Comparison of ENCODE assay signal across 29 mouse cellular contexts in the genomic region with DNA sequence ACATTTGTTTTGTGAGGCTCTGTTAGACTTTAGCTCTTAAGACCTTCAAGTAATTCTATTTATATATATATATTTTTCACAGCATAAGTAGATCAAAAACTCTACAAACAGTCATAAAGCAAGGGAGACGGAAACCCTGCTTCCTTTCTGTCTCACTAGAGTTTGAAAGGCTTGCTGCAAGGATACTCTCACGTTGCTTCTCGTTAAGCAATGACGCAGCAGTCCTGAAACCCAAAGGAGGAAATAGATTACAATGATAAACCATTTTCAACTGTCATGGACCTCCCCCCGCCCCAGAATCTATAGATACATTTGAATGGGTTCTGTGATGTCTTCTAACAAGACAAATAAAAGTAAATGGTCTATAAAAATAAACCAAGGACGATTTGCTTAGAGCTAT.
DNase-seq lines count a peak whose midpoint lies in the region; ATAC-seq and TF ChIP-seq lines count a peak whose summit lies in the region.
"Had no signal": no experiment of that assay in that cellular context is flagged by ENCODE, and none has a peak within 500 bp of the region (broad histone marks: within the 10 kb centered on the region; RNA-seq: fewer than 3 reads in every experiment).

No protein-coding gene starts in this region.

- no peaks in the 10 kb centered on the region for H3K27me3 ChIP-seq in MEL (ENCODE audit: control insufficient read depth in 1 of 2, insufficient read depth in 2 of 2, low read length in 2 of 2)
- no peaks in the 10 kb centered on the region for H3K27me3 ChIP-seq in heart, embryonic 10.5 days (ENCODE audit: insufficient read depth, poor library complexity, severe bottlenecking)
- H3K27me3 ChIP-seq: CH12.LX; embryonic facial prominence, embryonic 12.5 days; midbrain, embryonic 13.5 days had no signal

- H3K27ac ChIP-seq in MEL (ENCODE audit: control insufficient read depth, low read depth, low read length), result peak overlapping the region; percentile 79
- H3K27ac ChIP-seq in heart, embryonic 10.5 days, result no peak overlapping the region
- H3K27ac ChIP-seq: embryonic facial prominence, embryonic 12.5 days; liver, embryonic 14.5 days; midbrain, embryonic 13.5 days had no signal

- TF ChIP-seq EP300 in MEL (IDR thresholded peaks at IDR 0.05; ENCODE audit: low read depth in 1 of 2, low read length in 2 of 2), result peak; percentile 53 to 83; a peak in 3 of 4 replicates

- DNase-seq in thymus, postnatal 0 days (ENCODE audit: low spot score), result peak; percentile 4
- DNase-seq in thymus, postnatal 25 days, result no peak
- DNase-seq in MEL (ENCODE audit: low read depth, low spot score), result peak; percentile 81
- DNase-seq in naive thymus-derived CD4-positive, alpha-beta T cell, adult 2 months (ENCODE audit: low read depth), result peak; percentile 6
- no peak for DNase-seq in lung, postnatal 14 days
- no peak for DNase-seq in heart, embryonic 10.5 days (ENCODE audit: low spot score)
- DNase-seq: adrenal gland, postnatal 25 days; cerebellum, adult 8-10 months; cerebellum, postnatal 25 days; embryo, embryonic 11 days; gastrocnemius, postnatal 25 days; heart, adult 18-20 months; heart, postnatal 14 days; kidney, adult 9 months; kidney, postnatal 14 days; layer of hippocampus, adult 9-11 months; liver; lung, adult 2 months; retina, postnatal 1 day; right cerebral cortex, postnatal 14 days had no signal

- peak in 1 of 2 experiments; percentile 51; a peak in 1 of 4 replicates for TF ChIP-seq POLR2A in MEL (IDR thresholded peaks at IDR 0.05; ENCODE audit: control insufficient read depth in 1 of 2, insufficient read depth in 1 of 2, low read depth in 1 of 2, low read length in 2 of 2, poor library complexity in 1 of 2)

- H3K9me3 ChIP-seq in MEL (replicated peaks; ENCODE audit: insufficient read depth, low read length), result no peaks in the 10 kb centered on the region
- H3K9me3 ChIP-seq in heart, embryonic 10.5 days, result no peaks in the 10 kb centered on the region
- H3K9me3 ChIP-seq: embryonic facial prominence, embryonic 12.5 days; midbrain, embryonic 13.5 days had no signal

- no peaks in the 10 kb centered on the region for H3K79me2 ChIP-seq in MEL (ENCODE audit: control insufficient read depth, insufficient read depth, low read length, poor library complexity)

- peak; percentile 69 to 71; a peak in 3 of 4 replicates for ATAC-seq in hematopoietic stem cell, adult 5-6 weeks (replicated peaks in 1 of 2; ENCODE audit: insufficient read depth in 1 of 2, low FRiP score in 2 of 2, low TSS enrichment in 1 of 2, low read depth in 1 of 2, poor library complexity in 2 of 2, severe bottlenecking in 2 of 2)
- ATAC-seq in cerebellum, adult (ENCODE audit: insufficient number of reproducible peaks, low FRiP score, low TSS enrichment), result no peak
- ATAC-seq: forebrain, embryonic 14.5 days; hindbrain, embryonic 16.5 days; intestine, embryonic 16.5 days; midbrain, embryonic 13.5 days had no signal

- 75% methylated on average over 6 of the region's 6 CpGs for WGBS in heart, embryonic 10.5 days

- no peak for TF ChIP-seq RAD21 in MEL (IDR thresholded peaks at IDR 0.05; ENCODE audit: low read depth, low read length)

- peaks cover 0 to 11% of the 10 kb centered on the region in 2 experiments; a peak in 2 of 4 replicates for H3K36me3 ChIP-seq in MEL (ENCODE audit: control insufficient read depth in 1 of 2, insufficient read depth in 2 of 2, low read length in 2 of 2)
- no peaks in the 10 kb centered on the region for H3K36me3 ChIP-seq in heart, embryonic 10.5 days
- H3K36me3 ChIP-seq: embryonic facial prominence, embryonic 12.5 days; midbrain, embryonic 13.5 days had no signal

- H3K4me3 ChIP-seq in MEL (ENCODE audit: control insufficient read depth in 1 of 2, insufficient read depth in 1 of 2, low read depth in 2 of 2, low read length in 2 of 2), result peak overlapping the region; percentile 14 to 70; a peak in 3 of 4 replicates
- no peak overlapping the region for H3K4me3 ChIP-seq in heart, embryonic 10.5 days
- H3K4me3 ChIP-seq: embryonic facial prominence, embryonic 12.5 days; midbrain, embryonic 13.5 days had no signal

- H3K9ac ChIP-seq in MEL (ENCODE audit: control insufficient read depth, low read depth, low read length, poor library complexity, severe bottlenecking), result peak overlapping the region; percentile 45
- H3K9ac ChIP-seq: embryonic facial prominence, embryonic 12.5 days; liver, embryonic 14.5 days; midbrain, embryonic 13.5 days had no signal

- peaks cover 8 to 11% of the 10 kb centered on the region in 2 experiments for H3K4me1 ChIP-seq in MEL (ENCODE audit: control insufficient read depth in 1 of 2, insufficient read depth in 2 of 2, low read length in 2 of 2)
- H3K4me1 ChIP-seq in heart, embryonic 10.5 days, result no peaks in the 10 kb centered on the region
- H3K4me1 ChIP-seq: embryonic facial prominence, embryonic 12.5 days; midbrain, embryonic 13.5 days had no signal

- no peak for TF ChIP-seq CTCF in MEL (IDR thresholded peaks at IDR 0.05 in 2 of 3, conservative IDR thresholded peaks at IDR 0.05 in 1 of 3; ENCODE audit: control insufficient read depth in 1 of 3, insufficient read depth in 1 of 3, low read depth in 2 of 3, low read length in 3 of 3, poor library complexity in 1 of 3, severe bottlenecking in 1 of 3)

TF ChIP-seq in MEL, 35 proteins besides CTCF, POLR2A, EP300 and RAD21:
- no peak for TF ChIP-seq USF2 (IDR thresholded peaks at IDR 0.05; ENCODE audit: borderline replicate concordance in 1 of 2, insufficient read depth in 1 of 2, low read depth in 1 of 2, low read length in 2 of 2)
- TF ChIP-seq MYB (IDR thresholded peaks at IDR 0.05; ENCODE audit: low read depth, low read length), result peak; percentile 69
- TF ChIP-seq NELFE (IDR thresholded peaks at IDR 0.05; ENCODE audit: low read depth, low read length), result peak; percentile 45
- TF ChIP-seq RCOR1 (IDR thresholded peaks at IDR 0.05; ENCODE audit: low read depth, low read length), result no peak
- TF ChIP-seq SIN3A (IDR thresholded peaks at IDR 0.05; ENCODE audit: low read length), result 0 out of 2 replicates have a peak, but pooled peaks have one; percentile 13
- no peak for TF ChIP-seq CHD1 (IDR thresholded peaks at IDR 0.05; ENCODE audit: low read depth, low read length)
- TF ChIP-seq ETS1 (IDR thresholded peaks at IDR 0.05; ENCODE audit: low read depth, low read length), result peak; percentile 72
- TF ChIP-seq GABPA (IDR thresholded peaks at IDR 0.05; ENCODE audit: low read depth, low read length), result peak; percentile 69; the same call in 1 of the 2 replicates
- TF ChIP-seq TCF12 (IDR thresholded peaks at IDR 0.05; ENCODE audit: low read depth, low read length), result peak; percentile 59; the same call in 1 of the 2 replicates
- no peak for TF ChIP-seq POLR2AphosphoS5 (IDR thresholded peaks at IDR 0.05; ENCODE audit: borderline replicate concordance, low read depth, low read length)
- peak; percentile 33; the same call in 1 of the 2 replicates for TF ChIP-seq ELF1 (IDR thresholded peaks at IDR 0.05; ENCODE audit: low read depth, low read length)
- TF ChIP-seq GATA1 (IDR thresholded peaks at IDR 0.05; ENCODE audit: low read depth, low read length), result peak; percentile 66
- peak; percentile 89 for TF ChIP-seq TBP (IDR thresholded peaks at IDR 0.05; ENCODE audit: low read depth, low read length)
- 0 out of 2 replicates have a peak, but pooled peaks have one; percentile 17 for TF ChIP-seq MXI1 (IDR thresholded peaks at IDR 0.05; ENCODE audit: low read depth, low read length)
- peak; percentile 42; the same call in 1 of the 2 replicates for TF ChIP-seq POLR2AphosphoS2 (IDR thresholded peaks at IDR 0.05; ENCODE audit: low read length)
TF ChIP-seq in MEL: peak in this region for 11.

Comparison
In these comparisons a context has a peak if more than half of its experiments do, and no peak if none do; other contexts are left out.
1. DNase-seq: peak in thymus, postnatal 0 days (single experiment), MEL (single experiment) and naive thymus-derived CD4-positive, alpha-beta T cell, adult 2 months (single experiment); none in thymus, postnatal 25 days (single experiment), lung, postnatal 14 days (single experiment) and heart, embryonic 10.5 days (single experiment).